Mouse (Mus musculus): Measurements from ENCODE around the gene Tusc2.
A peak's percentile ranks its signal among the peaks of the same experiment; 100 is the strongest.
"Not testable (repeated sequence)": the region's sequence is repeated elsewhere in the genome, so short reads cannot be mapped to it uniquely, and the experiment has no call there.

Gene Tusc2

GRCm38 (mm10) chr9:107545199-107545598 is 17.9 kb upstream of the Tusc2 start:
- no peak for DNase-seq (ENCODE audit: extremely low spot score, low spot score)

DNA sequence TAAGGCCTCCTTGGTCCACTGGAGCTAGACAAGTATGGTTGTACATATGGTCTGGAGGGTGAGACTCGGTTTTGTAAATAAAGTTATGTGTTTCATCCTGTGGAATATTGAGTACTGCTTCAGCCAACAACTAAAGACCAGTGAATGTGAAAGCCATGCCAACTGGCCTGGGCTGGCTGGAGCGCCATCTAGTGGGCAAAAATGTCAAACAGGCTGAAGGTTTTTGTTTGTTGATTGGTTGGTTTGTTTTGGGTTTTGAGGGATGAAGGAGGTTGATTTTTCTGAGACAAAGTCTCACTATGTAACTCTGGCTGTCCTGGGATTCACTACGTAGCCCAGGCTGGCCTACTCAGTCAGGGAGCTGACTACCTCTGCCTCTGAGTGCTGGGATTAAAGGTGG is 17.5 kb upstream of the Tusc2 start:
- DNase-seq (ENCODE audit: extremely low spot score, low spot score), result peak; percentile 82

DNA sequence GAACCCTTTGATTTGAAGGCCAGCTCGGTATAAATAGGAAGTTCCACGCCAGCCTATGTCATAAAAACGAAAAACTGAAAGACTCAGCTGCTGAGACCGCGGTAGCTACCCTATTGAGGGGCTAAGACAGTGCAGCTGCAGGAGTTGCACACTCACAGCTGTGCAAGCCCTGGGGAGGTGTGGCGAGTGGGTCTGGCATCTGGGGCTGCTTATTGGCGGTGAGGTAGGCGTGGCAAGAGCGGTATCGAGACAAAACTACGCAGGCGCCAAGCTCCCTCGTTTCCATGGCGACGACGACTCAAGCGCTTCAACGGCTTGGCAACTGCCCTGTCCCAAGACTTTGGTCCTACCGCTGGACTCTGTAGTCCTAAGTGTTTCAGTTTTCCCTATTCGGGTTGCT is 16.0 kb upstream of the Tusc2 start, which contains the start of gene Zmynd10:
TSS of gene Zmynd10 (plus strand) at position 273 of the 400 bp plus-strand sequence.
- DNase-seq (ENCODE audit: extremely low spot score, low spot score), result peak; percentile 86

GRCm38 (mm10) chr9:107547957-107548356 is 15.1 kb upstream of the Tusc2 start:
- DNase-seq (ENCODE audit: extremely low spot score, low spot score), result no peak

DNA sequence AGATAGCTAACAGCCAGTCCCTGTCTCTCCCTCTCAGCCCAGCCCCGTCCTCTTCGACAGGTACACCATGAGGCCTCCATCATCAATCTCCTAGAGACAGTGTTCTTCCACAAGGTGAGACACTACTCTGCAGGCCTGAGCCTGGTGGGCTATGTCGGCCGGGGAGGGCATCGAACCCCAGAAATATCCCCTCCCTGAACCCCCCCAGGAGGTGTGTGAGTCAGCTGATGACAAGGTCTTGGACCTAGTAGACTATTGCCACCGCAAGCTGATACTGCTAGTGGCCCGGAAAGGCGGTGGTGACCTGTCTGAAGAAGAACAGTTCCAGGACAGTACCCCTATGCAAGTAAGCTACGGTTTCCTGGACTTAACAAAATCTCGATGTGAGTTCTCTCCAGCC is 14.2 kb upstream of the Tusc2 start:
- no peak for DNase-seq (ENCODE audit: extremely low spot score, low spot score)

DNA sequence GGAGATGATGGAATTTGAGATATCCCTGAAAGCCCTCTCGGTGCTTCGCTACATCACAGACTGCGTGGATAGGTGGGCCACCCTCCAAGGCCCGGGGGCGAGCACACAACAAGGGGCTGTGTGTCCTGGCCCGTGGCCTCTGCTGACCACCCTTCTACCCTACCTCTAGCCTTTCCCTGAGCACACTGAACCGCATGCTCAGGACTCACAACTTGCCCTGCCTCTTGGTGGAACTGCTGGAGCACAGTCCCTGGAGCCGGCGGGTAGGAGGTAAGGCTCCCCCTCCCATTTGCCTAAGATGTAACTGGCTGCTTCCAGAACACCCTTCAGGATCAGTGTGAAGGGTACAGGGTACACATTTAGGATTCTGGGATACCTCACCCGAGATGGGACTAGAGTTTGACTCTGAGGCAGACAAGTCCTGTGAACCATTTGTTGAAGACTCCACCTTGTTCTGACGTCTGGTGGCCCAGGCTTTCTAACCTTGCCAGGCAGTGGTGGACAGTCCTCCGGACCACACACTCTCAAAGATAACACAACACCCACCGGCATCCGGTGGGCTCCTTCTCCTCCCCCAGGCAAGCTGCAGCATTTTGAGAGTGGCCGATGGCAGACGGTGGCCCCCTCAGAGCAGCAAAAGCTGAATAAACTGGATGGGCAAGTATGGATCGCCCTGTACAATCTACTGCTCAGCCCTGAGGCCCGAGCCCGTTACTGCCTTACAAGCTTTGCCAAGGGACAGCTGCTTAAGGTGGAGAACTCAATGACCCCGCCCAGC is 13.6 kb upstream of the Tusc2 start:
- DNase-seq (ENCODE audit: extremely low spot score, low spot score), result no peak

GRCm38 (mm10) chr9:107550491-107551116 is 12.5 kb upstream of the Tusc2 start:
- DNase-seq (ENCODE audit: extremely low spot score, low spot score), result peak; percentile 51

GRCm38 (mm10) chr9:107551117-107551889 is 11.8 kb upstream of the Tusc2 start, which contains the start of gene Rassf1:
Gene Rassf1 (plus strand): TSS chr9:107551555.
- DNase-seq (ENCODE audit: extremely low spot score, low spot score), result peak; percentile 73

DNA sequence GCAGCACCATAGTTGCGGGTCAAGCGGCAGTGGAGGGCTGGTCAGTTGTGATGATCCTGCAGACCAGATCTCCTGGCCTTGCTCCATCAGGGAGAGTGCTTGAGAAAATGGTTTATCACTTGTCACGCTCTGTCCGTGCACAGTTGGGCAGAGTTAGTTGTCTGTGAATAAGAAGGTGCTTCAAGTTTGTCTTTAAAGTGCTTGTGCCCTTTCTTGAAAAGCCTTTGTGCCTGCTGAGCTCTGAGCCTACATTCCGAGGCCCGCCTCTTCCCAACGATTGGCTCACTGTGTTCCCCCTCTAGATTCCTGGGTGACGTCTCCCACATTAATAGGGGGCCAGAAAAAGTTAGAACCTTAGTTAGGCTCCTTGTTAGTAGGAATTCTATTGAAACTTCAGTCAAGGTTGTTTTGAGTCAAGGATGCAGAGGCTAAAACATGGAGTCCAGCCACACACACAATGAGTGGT is 11.1 kb upstream of the Tusc2 start:
- DNase-seq (ENCODE audit: extremely low spot score, low spot score), result no peak

- DNase-seq (ENCODE audit: extremely low spot score, low spot score), result no peak
These were observed 10.2 kb upstream of the Tusc2 start for GRCm38 (mm10) chr9:107552690-107553393.

DNA sequence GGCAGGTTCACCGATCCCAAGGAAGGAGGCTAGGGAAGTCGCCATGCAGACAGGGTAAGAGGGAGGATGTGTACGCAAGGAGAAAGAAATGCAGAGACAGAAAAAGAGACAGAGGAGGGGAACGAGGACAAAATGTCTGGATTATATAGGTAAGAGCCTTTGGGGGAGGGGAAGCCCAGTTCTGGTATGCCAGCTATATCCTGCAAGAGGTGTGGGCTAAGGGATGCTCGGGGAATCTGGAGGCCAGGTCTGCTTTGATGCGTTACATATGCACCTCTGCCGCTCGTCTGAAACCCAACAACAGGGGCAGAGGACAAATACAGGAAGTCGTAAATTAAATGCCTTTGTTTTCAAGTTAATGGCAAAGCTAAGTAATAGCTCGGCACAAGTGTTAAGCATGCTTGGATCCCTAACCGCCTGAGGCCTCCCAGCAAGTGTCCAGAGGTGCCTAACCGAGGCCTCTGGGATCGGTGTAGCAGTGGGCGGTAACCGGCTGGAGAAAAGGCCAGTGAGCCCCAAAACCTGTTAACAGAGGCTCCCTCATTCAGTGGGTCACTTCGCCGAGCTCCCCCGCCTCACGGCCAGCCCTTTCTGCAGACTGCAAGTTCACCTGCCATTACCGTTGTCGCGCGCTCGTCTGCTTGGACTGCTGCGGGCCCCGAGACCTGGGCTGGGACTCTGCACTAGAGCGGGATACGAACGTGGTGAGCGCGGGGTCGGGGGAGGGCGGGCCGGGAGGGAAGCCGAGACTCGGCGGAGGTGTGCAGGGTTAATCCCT is 9.3 kb upstream of the Tusc2 start:
- no peak for DNase-seq (ENCODE audit: extremely low spot score, low spot score)

GRCm38 (mm10) chr9:107554319-107554825 is 8.7 kb upstream of the Tusc2 start:
- DNase-seq (ENCODE audit: extremely low spot score, low spot score), result peak; percentile 94

DNA sequence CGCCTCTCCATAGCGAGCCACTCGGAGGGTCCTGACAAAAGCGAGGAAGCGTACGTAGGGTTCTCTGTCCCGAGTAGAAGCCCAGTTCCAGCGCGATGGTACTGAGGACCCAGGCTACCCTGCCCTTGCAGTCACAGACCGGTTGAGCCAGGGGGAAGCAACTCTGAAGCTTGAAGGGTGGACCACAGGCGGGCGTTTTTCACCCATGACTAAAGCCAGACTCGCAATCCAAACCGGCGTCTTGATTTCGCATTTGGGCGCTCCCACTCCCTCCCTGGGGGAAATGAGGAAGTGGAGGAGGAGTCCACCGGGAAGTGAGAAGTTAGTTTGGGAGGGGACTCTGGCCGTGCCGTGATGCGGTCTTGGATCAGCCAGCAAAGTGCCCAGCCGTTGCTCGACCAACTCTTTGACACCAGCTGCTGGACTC is 8.0 kb upstream of the Tusc2 start:
- DNase-seq (ENCODE audit: extremely low spot score, low spot score), result no peak

GRCm38 (mm10) chr9:107555701-107556100 is 7.4 kb upstream of the Tusc2 start:
- no peak for DNase-seq (ENCODE audit: extremely low spot score, low spot score)

GRCm38 (mm10) chr9:107556346-107556745 is 6.7 kb upstream of the Tusc2 start:
- DNase-seq (ENCODE audit: extremely low spot score, low spot score), result no peak

GRCm38 (mm10) chr9:107565556-107565955 is 2.5 kb downstream of the Tusc2 start:
- DNase-seq (ENCODE audit: extremely low spot score, low spot score), result not testable (repeated sequence)

DNA sequence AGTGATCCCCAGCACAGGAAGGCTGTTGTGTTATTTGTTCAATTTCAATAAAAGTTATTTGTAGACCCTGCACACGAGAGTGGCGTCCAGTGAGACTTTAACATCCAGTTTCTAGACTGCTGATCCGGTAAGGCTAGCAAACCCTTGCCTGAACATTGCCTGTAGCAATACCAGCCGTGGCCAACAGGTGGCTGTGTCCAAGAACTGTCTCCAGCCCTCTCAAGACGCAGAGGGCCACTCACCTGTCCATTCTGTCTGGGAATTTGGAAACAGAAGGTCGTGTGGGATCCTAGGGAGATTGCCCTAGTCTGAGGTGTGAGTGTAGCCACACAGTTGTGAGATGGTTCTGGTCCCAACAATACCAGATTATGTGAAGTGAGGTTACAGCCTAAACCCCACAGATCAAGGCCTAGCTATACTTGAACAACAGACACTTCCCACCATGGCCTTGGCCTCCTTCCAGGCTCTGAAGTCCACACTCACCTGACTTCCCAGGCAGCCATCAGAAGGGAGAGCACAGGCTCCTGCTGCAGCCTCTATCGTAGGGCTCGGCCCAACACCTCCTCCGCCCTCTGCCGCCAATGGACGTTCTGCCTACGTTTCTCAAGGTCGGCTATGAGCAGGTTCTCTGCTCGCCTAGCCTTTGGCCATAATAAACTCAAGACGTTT is 3.1 kb downstream of the Tusc2 start:
- DNase-seq (ENCODE audit: extremely low spot score, low spot score), result peak; percentile 86

GRCm38 (mm10) chr9:107566855-107567254 is 3.8 kb downstream of the Tusc2 start:
- DNase-seq (ENCODE audit: extremely low spot score, low spot score), result no peak

GRCm38 (mm10) chr9:107567702-107568319 is 4.8 kb downstream of the Tusc2 start, which contains the start of gene Hyal2:
Gene Hyal2 (plus strand): TSS chr9:107567945.
- DNase-seq (ENCODE audit: extremely low spot score, low spot score), result no peak
